Mouse (Mus musculus): ENCODE measurements at regions not wholly inside any gene's neighbourhood (a gene's known extent, or its start where the extent isn't known, plus 50 kb on each side); places are given as distances from the start of the nearest gene placed in this dataset.
A peak's percentile ranks its signal among the peaks of the same experiment; 100 is the strongest.

DNA sequence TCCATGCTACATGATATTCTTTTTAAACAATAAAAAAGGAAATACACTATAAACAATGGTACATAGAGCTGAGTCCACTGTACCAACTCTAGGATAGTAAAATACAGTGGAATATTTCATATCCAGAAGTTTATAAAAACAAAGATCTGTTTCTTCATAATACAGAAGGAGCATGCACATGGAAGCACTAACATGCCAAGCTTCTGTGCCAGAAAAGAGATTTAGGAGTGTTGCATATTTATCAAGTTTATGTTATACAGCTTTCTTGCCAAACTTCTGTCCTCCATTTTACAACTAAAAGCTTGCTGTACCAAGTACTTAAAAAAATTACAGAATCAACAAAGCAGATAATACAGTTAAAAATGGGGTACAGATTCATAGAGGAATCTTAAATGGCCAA, 816.7 kb upstream of the A730009L09Rik start:
- DNase-seq (ENCODE audit: low spot score in 2 of 2): peak in 1 of 2 experiments; percentile 5

DNA sequence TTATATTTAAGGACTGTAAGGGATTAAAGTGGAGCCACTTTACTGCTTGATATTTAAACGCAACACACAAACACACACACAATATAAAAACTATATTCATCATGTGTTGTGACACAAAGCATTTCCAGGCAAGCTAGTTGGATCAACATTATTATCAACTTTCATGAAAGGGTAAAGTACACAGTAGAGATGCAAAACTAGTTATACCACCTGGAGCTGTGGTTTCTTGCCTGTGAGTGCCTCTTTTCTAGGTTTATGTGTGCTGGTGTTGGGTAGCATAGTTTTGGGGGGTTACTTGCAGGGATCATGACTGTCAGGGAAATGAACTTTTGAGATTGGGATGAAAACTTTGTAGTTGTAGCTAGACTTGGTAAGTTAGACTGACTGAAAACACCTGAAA, 812.3 kb upstream of the A730009L09Rik start:
- no peak for DNase-seq (ENCODE audit: low spot score in 2 of 2)
